Mouse (Mus musculus) kidney, postnatal 4 days (tissue): ENCODE measurements around the gene Il20ra.

ENCODE experiments used
- DNase-seq, 2 experiments: peaks; one replicate each; pipeline ENCODE4 v3.0.0; 2021; ENCODE audit warnings: mixed read lengths in 2 of 2

Il20ra gene

GRCm38 (mm10) chr10:19779092-19779491 is 66.7 kb downstream of the Il20ra start:
- DNase-seq = no peak

DNA sequence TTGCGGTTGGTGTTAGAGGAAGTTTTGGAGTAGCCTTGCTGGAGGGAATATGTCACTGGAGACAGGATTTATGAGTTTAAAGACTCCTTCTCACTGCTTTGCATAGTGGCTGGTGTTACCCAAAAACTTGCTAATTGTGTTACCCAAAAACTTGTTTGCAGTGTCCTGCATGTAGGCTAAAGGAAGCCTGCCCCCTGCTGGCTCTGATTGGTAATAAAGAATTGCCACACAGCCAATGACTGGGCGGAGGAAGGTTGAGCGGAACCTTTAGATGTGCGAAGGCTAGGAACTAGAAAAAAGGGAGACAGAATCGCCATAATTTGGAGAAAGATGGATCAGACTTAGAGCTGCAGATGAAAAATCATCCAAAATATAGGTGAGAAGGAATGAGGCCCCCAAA is 69.0 kb downstream of the Il20ra start:
- peak; percentile 29 to 44 for DNase-seq

DNA sequence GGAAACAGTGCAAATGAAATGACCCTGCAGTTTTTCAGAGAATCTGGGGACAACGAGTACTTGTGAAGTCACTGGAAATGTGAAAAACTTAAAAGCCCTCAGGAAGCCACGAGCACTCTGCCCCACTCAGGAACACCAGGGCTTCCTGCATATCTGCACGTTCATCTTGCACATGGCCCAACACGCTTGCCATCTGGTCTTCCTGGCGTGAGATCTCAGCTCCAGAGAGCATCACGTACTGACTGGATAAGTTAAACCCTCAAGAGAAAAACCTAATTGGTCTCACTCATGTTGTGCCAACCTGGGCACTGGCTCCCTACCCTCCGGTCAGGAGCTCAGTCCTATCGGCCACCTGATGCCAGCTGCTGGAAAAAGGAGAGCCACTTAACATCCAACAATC is 82.6 kb downstream of the Il20ra start:
- no peak for DNase-seq

- no peak for DNase-seq
Observed at GRCm38 (mm10) chr10:19802958-19803357, 90.6 kb downstream of the Il20ra start.

DNA sequence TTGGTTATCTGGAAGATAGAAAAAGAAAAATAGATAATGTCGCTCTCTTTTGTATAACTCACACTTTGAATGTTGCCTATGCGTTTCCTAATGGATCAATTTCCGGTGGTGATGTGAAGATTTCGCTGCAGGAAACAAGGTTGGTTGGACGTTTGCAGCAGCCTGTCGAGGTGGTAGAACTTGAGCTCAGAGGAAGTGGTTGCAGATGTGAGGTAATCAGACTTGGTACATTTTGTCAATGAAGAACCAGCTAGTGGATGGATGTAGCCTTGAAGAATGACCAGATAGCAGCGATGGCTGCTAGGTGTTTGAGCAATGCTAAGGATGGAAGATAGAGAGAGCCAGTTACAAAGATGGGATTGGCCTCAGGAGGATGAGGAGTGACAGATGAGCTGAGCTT is 92.4 kb downstream of the Il20ra start:
- no peak for DNase-seq
